Mouse (Mus musculus): ENCODE results near the gene Nos1.
A peak's percentile ranks its signal among the peaks of the same experiment; 100 is the strongest.

The Nos1 gene

DNA sequence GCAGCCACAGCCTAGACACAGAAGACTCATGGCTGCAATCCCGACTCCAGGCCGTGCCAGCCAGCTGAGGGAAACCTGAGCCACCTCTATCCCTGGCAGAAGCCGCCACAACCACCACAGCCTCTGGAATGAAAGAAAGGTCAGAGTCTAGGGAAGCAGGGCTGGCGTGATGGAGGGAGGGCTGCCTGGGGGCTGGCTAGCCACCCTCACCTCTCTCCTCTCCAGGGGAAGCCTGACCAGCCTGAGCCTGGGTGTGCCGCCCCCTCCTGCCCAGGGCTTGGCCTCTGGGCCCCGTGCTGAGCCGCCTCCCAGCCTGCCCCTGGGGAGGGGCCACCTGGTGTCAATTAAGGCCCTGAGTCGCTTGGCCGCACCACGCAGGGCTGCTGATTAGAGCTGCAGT, at the start of gene Nos1:
Gene Nos1 (plus strand): TSS at position 352 of the 400 bp plus-strand sequence.
- DNase-seq (ENCODE audit: low spot score in 2 of 2): no peak

DNA sequence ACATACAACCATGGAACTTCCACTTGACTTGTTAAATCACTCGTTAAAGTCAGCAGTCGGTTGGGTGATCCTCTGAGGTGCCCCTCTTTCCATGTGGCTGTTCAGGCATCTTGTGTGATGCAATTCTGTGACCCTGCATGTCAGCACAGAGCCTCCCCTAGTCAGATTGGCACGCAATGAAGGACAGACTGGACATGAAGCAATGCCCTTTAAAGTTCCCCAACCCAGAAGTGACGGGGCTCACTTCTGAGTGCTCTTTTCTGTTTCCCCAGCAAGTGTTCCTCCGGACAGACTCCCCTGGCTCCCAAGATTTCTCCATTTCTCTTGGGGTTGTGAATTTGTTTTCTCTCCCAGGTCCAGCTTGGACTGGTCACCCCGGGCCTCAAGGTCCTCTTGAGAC, 49.5 kb upstream of the Nos1 start:
- no peak for DNase-seq (ENCODE audit: low spot score in 2 of 2)

DNA sequence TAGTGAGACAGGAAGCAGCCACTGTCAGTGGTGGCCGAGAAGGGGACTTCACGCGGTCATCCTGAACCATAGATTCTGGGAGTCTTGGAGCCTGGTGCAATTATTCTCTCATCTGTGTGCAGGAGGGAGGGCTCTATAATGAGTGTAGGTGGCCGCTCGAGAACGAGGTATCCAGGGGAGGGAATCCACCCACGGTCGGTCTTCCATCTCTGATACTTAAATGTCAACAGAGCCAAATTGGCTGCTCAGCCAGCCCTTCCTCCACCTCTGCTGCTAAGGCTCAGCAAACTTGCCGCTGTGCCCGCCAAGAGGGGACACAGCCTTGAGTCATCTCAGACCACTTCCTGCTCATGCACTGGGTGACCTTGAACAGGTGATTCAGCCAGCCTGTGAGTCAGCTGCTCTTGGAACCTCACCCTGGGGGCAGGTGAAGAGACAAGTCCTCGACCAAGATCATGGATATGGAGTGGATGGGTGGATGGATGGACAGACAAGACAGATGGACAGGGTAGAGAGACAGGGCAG, 36.1 kb upstream of the Nos1 start:
- DNase-seq (ENCODE audit: low spot score in 2 of 2): peak; percentile 16 to 26

DNA sequence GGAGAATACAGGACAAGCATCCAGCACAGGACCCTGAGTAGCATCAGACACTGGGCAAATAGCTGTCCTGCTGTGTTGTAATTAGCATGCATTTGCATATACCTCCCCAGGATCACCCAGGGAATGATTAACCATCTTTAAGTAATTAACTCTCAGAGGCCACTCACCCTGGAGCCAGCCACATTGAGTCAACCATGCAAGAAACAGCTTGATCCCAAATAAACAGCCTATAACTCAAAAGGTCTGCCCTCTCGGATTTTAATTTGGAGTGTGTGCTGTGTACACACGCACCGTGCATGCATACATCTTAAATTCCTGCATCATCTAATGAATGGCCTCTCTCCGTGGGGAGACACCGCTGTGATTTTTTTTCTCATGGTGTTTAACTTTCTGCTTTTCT, 31.5 kb upstream of the Nos1 start:
- no peak for DNase-seq (ENCODE audit: low spot score in 2 of 2)

DNA sequence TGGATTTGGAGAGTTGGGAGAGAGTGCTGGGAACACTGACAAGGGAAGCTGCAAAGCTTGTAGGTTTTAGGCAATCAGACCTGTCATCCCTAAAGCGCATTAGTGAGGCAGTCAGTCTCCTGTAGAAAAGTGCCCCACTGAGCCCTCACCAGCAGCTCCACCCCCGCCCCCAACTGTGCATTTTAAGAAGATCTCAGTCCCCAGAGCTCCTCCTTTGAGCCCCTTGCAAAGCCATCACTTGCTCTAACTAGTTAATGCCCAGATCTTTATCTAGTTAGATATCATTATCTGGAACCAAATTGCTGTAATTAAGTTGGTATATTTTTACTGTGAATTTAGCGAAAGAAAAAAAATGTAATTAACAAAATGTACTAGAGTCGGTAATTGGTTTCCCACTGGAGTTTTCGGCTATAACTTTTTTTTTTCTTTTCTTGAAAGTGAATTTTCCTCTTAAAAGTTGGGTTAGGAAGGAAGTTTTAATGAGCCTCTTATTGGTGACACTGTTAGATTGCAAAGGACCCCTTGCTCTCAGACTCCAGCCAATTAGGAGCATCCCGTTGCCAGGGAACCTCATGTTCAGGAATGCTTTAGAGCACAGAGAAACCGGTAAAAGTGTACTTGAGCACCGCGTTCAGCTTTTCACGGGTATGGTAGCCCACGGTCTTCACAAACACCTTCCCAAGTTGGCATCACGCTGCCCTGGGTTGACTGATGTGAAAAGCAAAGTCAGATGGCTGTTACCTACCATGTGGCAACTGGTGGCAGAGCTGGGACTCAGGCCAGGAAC, 22.9 kb upstream of the Nos1 start:
- no peak for DNase-seq (ENCODE audit: low spot score in 2 of 2)

DNA sequence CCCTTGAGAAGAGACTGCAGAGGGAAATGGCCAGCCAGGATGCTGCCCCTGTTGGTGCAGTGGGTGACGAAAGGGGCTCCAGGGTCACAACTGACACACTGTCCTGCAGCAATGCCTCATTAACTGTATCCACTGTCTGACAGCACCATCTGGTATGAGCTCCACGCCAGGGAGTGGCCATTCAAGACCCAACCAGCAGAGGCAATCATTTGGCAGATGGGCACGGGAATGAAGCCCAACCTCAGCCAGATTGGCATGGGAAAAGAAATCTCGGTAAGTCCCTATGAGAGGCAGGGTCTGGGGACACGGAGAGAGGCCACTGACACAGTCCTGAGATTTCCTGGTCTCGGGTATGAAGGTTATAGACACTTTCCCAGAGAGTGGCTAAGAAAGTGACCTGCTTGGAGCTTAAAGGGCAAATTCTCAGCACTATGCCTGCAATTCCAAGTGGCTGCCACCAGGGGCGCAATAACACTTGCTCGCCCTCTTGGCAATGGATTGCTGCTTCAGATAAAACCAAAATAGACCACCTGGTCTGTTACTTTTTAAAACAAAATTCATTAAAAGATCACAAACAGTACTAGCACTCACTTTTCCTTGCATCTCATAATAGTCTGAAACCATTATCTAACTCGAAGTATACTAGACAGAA, 19.5 kb upstream of the Nos1 start:
- DNase-seq (ENCODE audit: low spot score in 2 of 2): no peak

DNA sequence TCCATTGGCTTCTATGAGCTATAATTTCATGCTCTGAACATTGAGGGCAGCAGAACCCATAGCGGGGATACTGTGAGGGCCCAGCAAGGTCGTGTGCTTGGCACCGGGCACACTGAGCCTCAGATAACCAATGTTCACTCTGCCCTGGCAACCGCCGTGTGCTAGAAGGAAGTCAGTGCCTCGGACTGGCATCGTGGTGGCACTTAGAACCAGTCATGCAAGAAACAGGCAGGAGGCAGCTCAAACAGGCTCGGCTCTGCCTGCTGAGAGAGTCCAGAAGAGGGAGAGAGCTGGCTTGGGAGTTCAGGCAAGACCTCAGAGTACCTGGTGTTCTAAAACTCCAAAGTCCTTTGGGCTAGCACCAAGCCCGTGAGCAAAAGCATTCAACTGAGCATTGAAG, 16.3 kb upstream of the Nos1 start:
- no peak for DNase-seq (ENCODE audit: low spot score in 2 of 2)

DNA sequence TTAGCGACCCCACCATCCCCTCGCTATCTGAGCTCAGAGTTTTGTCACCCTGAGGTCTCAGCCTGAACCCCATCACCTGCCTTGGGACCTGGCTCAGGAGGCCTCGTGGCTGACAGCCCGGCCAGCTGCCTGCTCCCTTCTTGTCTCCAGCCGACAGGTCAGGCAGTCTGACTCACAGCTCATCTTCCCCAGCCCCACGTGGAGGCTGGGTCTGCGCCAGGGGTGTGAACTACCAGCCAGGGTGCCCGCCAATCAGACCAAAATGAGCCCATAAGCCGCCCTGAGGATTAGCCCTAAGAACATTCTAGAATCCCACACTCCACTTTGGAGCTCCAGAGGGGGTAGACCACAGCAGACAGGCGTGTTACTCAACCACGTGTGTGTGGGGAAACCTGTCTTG, 1.7 kb upstream of the Nos1 start:
- no peak for DNase-seq (ENCODE audit: low spot score in 2 of 2)

DNA sequence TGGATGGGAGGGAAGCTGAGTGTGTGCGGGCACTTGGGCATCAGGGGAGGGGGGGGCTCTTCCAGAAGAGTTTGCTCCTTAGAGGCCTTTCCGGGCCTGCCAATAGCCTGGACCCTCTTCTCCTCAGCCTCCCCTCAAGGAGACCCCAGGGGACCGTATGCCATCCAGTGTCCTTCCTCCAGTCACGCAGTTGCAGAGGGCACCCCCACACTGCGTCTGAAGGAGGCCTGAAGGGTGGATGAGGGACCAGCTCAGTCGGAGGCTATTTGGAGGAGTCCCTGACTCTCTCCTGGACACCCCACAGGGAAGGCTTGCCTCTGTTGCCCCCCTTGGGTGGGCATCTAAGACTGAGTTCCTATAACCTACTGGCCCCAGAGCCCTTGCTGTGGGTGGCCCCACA, 346 bp downstream of the Nos1 start:
- DNase-seq (ENCODE audit: low spot score in 2 of 2): no peak

DNA sequence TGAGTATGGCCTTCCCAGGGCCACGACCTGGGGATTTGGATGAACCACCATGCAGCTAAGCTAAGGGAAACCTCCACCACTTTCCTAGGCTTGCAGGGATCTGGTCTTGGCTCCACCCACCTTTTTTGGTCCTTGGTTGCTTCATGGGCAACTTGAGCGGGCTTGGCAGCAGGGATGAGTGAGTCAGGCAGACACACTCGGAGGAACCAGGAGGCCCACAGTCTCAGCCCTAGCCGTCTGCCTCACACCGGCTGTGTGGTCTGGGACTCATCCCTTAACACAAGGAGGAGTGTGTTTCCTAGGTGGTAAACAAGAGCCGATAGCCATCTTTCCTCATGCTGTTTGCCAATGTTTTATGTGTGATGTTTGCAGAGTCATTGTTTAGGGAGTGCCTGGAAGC, 9.2 kb downstream of the Nos1 start:
- peak; percentile 4 to 33 for DNase-seq (ENCODE audit: low spot score in 2 of 2)

DNA sequence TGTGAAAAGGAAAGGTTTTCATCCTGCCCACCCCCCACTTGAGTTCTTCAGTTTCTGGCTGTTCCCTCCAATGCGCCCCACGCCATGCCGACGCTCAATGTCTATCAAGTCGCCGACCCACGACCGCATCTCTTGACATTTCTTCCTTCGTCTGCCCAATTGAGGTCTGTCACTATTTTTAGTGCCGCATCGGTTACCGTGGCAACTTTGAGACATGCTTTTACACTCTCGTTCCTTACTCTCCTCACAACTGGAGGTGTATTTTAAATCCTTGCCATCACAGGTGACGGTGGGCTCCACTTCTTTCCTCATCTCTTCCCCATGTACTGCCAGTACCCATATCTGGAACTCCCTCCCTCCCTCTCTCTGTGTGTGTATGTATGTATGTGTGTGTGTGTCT, 11.0 kb downstream of the Nos1 start:
- no peak for DNase-seq (ENCODE audit: low spot score in 2 of 2)

DNA sequence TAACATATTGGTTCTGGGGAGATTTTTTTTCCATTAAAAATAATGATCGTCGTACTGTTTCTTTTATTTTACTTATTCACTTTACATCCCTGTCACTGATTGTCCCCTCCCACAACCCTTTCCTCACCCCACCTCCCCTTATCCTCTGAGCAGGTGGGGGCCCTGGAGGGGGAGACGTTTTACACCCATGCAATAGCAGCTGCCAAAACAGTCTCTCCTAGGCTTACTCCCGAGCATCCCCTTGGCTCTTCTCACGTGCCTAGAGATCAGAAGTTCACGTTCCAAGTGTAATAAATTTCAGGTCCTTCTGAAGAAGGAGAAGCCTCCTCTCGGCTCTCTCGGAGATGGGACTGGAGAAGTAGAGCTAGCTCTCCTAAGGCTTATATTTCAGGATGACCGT, 20.0 kb downstream of the Nos1 start:
- no peak for DNase-seq (ENCODE audit: low spot score in 2 of 2)

DNA sequence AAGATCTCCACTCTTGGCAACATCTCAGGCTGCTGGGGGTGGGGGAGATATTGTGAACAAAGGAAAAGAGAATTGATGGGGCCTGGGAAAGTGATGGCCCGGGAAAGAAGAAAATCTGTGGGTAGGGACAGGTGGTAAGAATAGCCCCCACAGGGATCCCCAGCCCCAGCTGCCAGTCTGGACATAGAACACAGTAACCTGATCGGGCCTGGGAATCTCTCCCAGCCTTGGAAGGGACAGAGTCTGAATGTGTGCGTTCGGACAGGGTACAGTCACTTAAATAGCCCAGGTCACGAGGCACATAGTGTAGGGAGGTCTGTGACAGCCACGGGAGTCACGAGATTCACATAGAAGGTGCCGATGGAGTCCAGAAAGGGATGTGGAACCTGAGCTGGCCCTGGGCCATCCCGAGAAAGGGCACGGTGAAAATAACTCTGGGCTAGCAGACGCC, 21.3 kb downstream of the Nos1 start:
- DNase-seq (ENCODE audit: low spot score in 2 of 2): no peak

DNA sequence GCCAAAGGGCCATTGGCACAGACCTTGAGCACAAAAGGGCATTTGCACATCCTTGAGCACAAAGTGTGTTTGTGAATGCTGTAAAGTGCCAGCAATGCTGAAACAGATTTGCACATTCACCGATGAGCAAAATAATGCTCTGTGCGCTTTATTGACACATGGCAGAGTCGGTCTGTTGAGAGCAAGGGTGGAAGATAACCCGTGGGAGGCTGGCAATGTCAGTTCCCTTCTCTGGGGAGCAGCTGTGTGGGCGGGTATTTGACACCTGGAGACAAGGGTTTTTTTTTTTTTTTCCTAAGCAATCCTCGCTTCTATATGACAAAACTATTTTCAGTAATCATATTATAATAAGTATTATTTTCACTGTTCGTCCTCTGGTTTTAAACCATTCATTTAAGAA, 22.7 kb downstream of the Nos1 start:
- no peak for DNase-seq (ENCODE audit: low spot score in 2 of 2)

DNA sequence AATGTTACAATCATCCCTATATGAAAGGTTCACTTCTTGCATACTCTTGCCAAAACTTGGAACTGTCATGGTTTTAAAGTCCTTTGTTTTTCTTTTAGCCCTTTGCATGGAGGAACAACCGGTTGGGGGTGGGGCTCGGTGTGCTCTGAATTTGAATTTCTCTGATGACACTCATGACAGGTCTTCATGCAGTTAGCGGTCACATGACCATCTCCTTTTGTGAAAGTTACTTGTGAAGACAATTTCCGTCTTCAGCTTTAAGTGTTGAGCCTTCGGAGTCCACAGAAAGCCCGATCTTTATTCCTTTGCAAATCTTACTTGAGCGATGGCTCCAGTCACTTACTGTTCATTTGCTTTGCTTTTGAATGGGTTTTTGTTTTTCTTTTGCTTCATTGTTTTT, 30.1 kb downstream of the Nos1 start:
- DNase-seq (ENCODE audit: low spot score in 2 of 2): no peak

DNA sequence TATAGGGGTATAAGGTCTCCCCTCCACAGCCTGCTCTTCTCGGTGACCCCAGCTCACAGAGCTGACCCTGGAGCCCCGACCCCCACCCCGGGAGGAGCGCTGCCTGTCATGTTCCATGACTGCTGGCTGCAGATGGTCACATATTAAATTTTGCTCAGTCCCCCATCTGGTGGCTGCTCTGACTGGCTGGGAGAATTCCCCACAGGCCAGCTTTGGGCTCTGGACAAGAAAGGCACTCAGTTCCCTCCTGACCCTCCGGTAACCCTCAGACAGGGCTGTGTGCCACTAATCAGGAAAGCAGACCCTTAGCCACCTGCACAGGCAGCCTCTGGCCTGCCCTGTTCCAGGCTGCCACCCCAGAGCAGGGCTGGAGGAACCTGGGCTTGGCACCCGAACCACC, 38.0 kb downstream of the Nos1 start:
- DNase-seq (ENCODE audit: low spot score in 2 of 2): no peak

DNA sequence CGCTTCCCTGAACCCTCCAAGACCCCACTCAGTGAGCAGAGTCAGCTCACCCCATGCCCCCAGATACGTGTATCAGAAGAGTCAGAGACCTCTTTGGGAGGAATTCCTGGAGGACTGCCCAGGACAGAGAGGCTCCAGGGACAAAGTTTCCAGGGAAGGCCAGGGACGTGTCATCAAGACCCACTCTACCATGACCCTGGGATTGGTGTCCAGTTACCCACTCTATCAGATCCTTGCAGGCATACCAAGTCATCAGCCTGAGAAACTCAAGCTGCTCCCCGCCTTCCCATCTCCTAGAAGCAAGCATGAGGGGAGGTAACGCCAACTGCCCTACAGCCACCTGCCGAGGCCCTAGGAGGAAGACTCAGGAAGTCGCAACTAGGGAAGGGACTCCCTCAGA, 39.6 kb downstream of the Nos1 start:
- no peak for DNase-seq (ENCODE audit: low spot score in 2 of 2)

DNA sequence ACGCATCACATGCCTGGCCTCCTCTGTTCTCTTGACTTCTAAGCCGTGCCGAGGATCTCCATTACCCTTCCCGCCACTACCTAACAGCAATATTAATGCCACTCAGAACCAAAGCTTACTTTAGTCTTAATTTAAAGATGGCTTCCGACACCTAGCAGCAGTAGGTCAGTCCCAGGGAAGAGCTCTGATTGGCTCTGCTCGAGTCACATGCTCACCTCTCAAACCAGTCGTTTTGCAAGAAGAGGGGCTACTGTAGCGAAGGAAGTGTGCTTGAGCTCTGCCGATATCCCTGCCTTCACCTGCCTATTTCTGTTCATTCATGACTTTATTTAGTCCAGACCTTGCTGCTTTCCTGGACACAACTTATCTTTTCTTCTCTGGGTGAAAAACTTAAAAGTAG, 43.0 kb downstream of the Nos1 start:
- no peak for DNase-seq (ENCODE audit: low spot score in 2 of 2)

DNA sequence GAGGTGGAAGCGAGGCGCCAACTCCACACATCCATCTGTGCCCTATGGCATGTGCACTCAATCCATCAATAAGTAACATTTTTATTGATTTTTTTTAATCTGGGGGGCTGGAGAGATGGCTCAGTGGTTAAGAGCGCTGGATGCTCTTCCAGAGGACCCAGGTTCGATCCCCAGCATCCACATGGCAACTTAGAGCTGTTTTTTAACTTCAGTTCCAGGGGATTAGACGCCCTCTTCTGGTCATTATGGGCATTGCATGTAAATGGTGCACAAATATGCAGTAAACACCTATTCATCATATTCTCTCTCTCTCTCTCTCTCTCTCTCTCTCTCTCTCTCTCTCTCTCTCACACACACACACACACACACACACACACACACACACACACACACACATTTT, 43.7 kb downstream of the Nos1 start:
- no peak for DNase-seq (ENCODE audit: low spot score in 2 of 2)

DNA sequence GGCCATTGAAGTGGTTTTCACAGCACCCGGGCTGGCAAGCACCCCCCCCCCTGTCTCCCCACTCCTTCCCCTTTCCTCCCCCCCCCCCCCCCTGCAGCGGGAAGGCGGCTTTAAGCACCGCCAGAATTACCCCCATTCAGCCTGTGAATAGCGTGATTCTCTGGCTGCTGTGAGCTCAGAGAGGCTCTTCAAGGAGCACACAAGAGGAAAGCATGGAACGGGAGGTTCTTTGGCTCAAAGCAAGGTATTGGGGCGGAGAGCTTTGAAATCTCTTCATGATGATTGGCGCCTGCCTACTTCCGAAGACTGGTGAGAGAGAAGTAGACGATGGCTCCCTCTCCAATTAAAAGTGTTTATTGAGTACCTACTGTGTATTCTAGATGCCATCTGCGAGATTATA, 44.5 kb downstream of the Nos1 start:
- no peak for DNase-seq (ENCODE audit: low spot score in 2 of 2)

DNA sequence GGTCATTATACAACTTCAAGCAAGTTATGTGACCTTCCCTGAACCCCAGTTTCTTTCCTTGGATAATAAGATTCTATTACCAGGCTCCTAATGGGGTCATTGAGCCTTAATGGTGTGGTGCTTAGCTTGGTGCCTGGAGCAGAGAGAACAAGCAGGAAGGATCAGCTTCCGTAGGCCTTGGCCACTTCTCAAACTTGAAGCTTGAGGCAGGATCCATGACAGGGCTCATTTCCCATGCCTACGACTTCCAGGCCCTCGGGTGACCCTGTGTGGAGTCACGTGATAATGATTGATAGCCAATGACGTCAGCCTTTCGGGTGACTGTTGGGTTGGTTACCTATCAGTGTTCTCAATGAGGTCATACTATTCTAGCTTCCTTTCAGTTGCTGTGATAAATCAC, 46.5 kb downstream of the Nos1 start:
- DNase-seq (ENCODE audit: low spot score in 2 of 2): no peak

DNA sequence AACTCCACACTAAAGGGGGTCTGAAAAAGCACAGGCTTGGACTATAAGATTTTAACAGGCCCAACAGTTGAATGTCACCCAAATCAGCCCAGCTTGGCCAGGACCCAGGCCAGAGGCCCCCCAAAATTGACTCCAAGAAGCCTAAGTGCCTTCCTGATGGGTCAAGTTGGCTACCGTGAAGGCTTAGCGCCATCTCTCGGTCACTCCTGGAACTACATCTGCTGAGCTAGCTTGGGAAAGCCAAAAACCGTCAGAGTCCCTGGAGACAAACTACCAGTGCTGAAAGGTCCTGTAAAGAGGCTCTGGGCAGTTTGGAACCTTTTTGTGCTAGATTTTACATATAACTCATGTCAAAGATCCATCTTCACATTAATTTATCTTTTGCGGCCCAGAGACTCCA, 56.1 kb downstream of the Nos1 start:
- peak; percentile 39 to 42 for DNase-seq (ENCODE audit: low spot score in 2 of 2)

DNA sequence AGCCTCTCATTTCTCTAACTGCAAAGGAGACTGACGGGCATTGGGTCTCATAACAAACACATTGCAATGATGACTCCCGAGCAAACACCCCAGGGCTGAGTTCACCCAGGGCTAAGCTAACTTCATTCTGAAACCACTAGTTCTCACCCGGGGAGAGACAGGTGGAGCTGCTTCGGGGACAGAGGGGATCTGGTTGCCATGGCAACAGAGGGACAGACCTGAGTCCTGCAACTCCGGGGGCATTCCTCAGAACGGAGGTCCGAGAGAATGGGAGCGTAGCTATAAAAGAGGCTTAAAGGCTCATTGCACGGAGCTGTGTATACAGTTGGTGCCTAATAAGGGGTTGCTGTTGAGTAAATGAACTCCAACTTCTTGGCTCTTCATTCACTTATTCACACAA, 56.9 kb downstream of the Nos1 start:
- no peak for DNase-seq (ENCODE audit: low spot score in 2 of 2)

All from right cerebral cortex, postnatal 36 days (tissue).